Mouse (Mus musculus) central nervous system, embryonic 18 days (tissue): Measurements from ENCODE around the gene Pola1. TPM values are rescaled to one million over a fixed set of nuclear protein-coding genes. Genes with fewer than 3 reads are reported as not detected.

Source experiments
- polyA plus RNA-seq: library from polyadenylated mRNA; depleted of rRNA; stranded (reverse); fragments of >200 nt; gene quantifications from 2 replicates; pipeline ENCODE4 v1.2.3, GENCODE M21; 2012; rRNA removed

Gene Pola1
- polyA plus RNA-seq = 3.8 and 4.1 TPM in 2 replicates

GRCm38 (mm10) chrX:93631657-93632449 lies at the start of gene Pola1:
Gene Pola1 (minus strand): TSS chrX:93632155.

GRCm38 (mm10) chrX:93654218-93655002 lies 22.5 kb upstream of the Pola1 start, which contains the start of gene Pcyt1b:
Gene Pcyt1b (plus strand): TSS chrX:93654863.

DNA sequence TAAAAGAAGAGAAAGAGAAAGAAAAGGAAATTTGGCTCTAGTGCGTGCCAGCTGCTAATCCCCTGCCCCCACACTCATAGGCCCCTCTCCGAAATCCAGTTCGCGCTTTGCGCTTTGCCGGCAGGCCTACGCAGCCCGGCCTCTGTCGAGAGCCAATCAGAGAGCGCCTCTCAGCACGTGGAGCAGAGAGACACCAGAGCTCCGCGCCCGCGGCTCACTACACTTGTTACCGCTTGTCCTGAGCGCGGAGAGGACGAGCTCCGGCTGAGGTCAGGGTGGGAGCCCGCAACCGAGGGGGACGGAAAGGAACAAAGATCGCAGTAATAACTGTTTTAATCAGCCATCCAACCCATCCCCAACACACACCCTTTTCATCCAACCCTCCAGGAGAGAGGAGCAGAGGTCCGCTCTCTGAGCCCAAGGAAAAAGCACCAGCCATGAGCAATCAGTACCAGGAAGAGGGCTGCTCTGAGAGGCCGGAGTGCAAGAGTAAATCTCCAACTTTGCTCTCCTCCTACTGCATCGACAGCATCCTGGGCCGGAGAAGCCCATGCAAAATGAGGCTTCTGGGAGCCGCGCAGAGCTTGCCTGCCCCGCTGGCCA lies 345.6 kb downstream of the Pola1 start, which contains the start of gene Arx:
Arx (plus strand) TSS at position 155 of the 603 bp plus-strand sequence.

Other genes with a start within 250 kb of the Pola1 start
- gene Pcyt1b, start 22.7 kb upstream of the Pola1 start, polyA plus RNA-seq = 31.4 and 32.4 TPM in 2 replicates
- gene Pdk3, start 200.0 kb upstream of the Pola1 start, polyA plus RNA-seq = 12.5 and 13.6 TPM in 2 replicates